Mouse (Mus musculus) urinary bladder, adult 2 months (tissue): Measurements from ENCODE around the gene St6galnac4. TPM values are rescaled to one million over a fixed set of nuclear protein-coding genes. Genes with fewer than 3 reads are reported as not detected.

Source experiments
- polyA plus RNA-seq: library from polyadenylated mRNA; depleted of rRNA; stranded (reverse); fragments of >200 nt; gene quantifications from 2 replicates; pipeline ENCODE4 v1.2.3, GENCODE M21; 2012; rRNA removed

The St6galnac4 gene
- polyA plus RNA-seq, 1 experiment: 13.3 TPM

Other genes with a start within 250 kb of the St6galnac4 start
- gene Ciz1, start 234.8 kb upstream of the St6galnac4 start, polyA plus RNA-seq: 120 and 125 TPM in 2 replicates
- 99.6 and 113 TPM in 2 replicates for gene Dnm1, start 233.8 kb upstream of the St6galnac4 start, polyA plus RNA-seq
- gene 1110008P14Rik, start 205.2 kb upstream of the St6galnac4 start, polyA plus RNA-seq: 101 and 129 TPM in 2 replicates
- gene Lcn2, start 198.8 kb upstream of the St6galnac4 start, polyA plus RNA-seq: 3.0 and 3.2 TPM in 2 replicates
- 26.0 and 32.5 TPM in 2 replicates for gene Ptges2, start 191.2 kb upstream of the St6galnac4 start, polyA plus RNA-seq
- 4.5 and 4.7 TPM in 2 replicates for gene Naif1, start 136.6 kb upstream of the St6galnac4 start, polyA plus RNA-seq
- 14.7 and 18.8 TPM in 2 replicates for gene Slc25a25, start 135.7 kb upstream of the St6galnac4 start, polyA plus RNA-seq
- gene Fam102a, start 51.8 kb upstream of the St6galnac4 start, polyA plus RNA-seq: 17.1 and 25.9 TPM in 2 replicates
- gene Dpm2, start 16.2 kb upstream of the St6galnac4 start, polyA plus RNA-seq: 88.5 and 117 TPM in 2 replicates
- 0.08 TPM in 1 of 2 replicates, not detected in the other for gene Pip5kl1, start 12.3 kb upstream of the St6galnac4 start, polyA plus RNA-seq
- 0.07 TPM in 1 of 2 replicates, not detected in the other for gene 9430097D07Rik, start 11.4 kb upstream of the St6galnac4 start, polyA plus RNA-seq
- 20.8 and 33.1 TPM in 2 replicates for gene St6galnac6, start 12.6 kb downstream of the St6galnac4 start, polyA plus RNA-seq
- 43.8 and 59.1 TPM in 2 replicates for gene Ak1, start 34.7 kb downstream of the St6galnac4 start, polyA plus RNA-seq
- 59.8 and 73.9 TPM in 2 replicates for gene Eng, start 59.5 kb downstream of the St6galnac4 start, polyA plus RNA-seq
- 29.4 and 36.3 TPM in 2 replicates for gene Fpgs, start 117.0 kb downstream of the St6galnac4 start, polyA plus RNA-seq
- 112 and 151 TPM in 2 replicates for gene Cdk9, start 126.0 kb downstream of the St6galnac4 start, polyA plus RNA-seq
- 9.9 and 10.3 TPM in 2 replicates for gene Sh2d3c, start 134.0 kb downstream of the St6galnac4 start, polyA plus RNA-seq
- not detected in 2 replicates for gene 6330409D20Rik, start 153.9 kb downstream of the St6galnac4 start, polyA plus RNA-seq
- 42.9 and 53.7 TPM in 2 replicates for gene Tor2a, start 170.1 kb downstream of the St6galnac4 start, polyA plus RNA-seq
- 0.80 and 0.85 TPM in 2 replicates for gene Ttc16, start 188.5 kb downstream of the St6galnac4 start, polyA plus RNA-seq
- 8.6 and 10.4 TPM in 2 replicates for gene Ptrh1, start 188.7 kb downstream of the St6galnac4 start, polyA plus RNA-seq
- 0.29 and 0.41 TPM in 2 replicates for gene Cfap157, start 197.3 kb downstream of the St6galnac4 start, polyA plus RNA-seq